Mouse (Mus musculus) G1E (cell line): Measurements from ENCODE around the gene Tmem208. TPM values are rescaled to one million over a fixed set of nuclear protein-coding genes. Genes with fewer than 3 reads are reported as not detected.

ENCODE experiments used
- ATAC-seq: 2 replicates; pipeline ENCODE4 v1.8.0; 2016; ENCODE audit warnings: mild to moderate bottlenecking; ENCODE audit not compliant: insufficient number of reproducible peaks, poor library complexity, low FRiP score, severe bottlenecking; ENCODE audit errors: extremely low read depth
- DNase-seq: peaks from one replicate; pipeline ENCODE4 v3.0.0; 2012; ENCODE audit warnings: low spot score
- H3K27me3 ChIP-seq: 2 replicates; pipeline ENCODE4 v1.6.1; 2012; ENCODE audit warnings: mild to moderate bottlenecking, low read length, inconsistent platforms; ENCODE audit not compliant: insufficient read depth
- H3K36me3 ChIP-seq: replicated peaks from 2 replicates; pipeline ENCODE3; 2012; ENCODE audit warnings: mild to moderate bottlenecking, inconsistent platforms
- H3K4me1 ChIP-seq: 2 replicates; pipeline ENCODE4 v1.6.1; 2012; ENCODE audit warnings: low read depth, low read length, inconsistent platforms, mixed read lengths; ENCODE audit not compliant: insufficient read depth
- H3K4me3 ChIP-seq: 2 replicates; pipeline ENCODE4 v1.5.1; 2012; ENCODE audit warnings: low read depth, mild to moderate bottlenecking, inconsistent platforms, low read length, moderate library complexity, mixed read lengths
- H3K9me3 ChIP-seq: replicated peaks from 2 replicates; pipeline ENCODE4 v1.6.1; 2012; ENCODE audit warnings: inconsistent platforms
- CTCF ChIP-seq: IDR thresholded peaks from 2 replicates; pipeline ENCODE4 v1.5.1; 2012; ENCODE audit warnings: low read depth, low read length, inconsistent platforms, mixed read lengths
- GATA1 ChIP-seq: IDR thresholded peaks from 2 replicates; pipeline ENCODE4 v1.6.1; 2012; ENCODE audit warnings: borderline replicate concordance, low read length, inconsistent platforms, mixed read lengths
- GATA2 ChIP-seq: IDR thresholded peaks from 2 replicates; pipeline ENCODE4 v1.6.1; 2012; ENCODE audit warnings: low read depth, low read length, inconsistent platforms, borderline replicate concordance
- POLR2AphosphoS5 ChIP-seq: IDR thresholded peaks from 2 replicates; pipeline ENCODE4 v1.6.1; 2012; ENCODE audit warnings: low read depth, low read length, inconsistent platforms; ENCODE audit not compliant: insufficient replicate concordance
- TAL1 ChIP-seq: conservative IDR thresholded peaks from 2 replicates; pipeline ENCODE4 v1.6.1; 2012; ENCODE audit warnings: low read depth, low read length, inconsistent platforms, mixed read lengths
- polyA plus RNA-seq: library from polyadenylated mRNA; stranded (reverse); fragments of >175 nt; gene quantifications from 2 replicates; pipeline ENCODE4 v1.2.3, GENCODE M21; 2012
- total RNA-seq, 2 experiments: library from RNA; stranded (forward) in 1 of 2; stranded (reverse) in 1 of 2; fragments of 200-1000 nt in 1 of 2; fragments of >200 nt in 1 of 2; fragmentation: Nextera tagmentation in 1 of 2; gene quantifications; 2 replicates each; pipeline ENCODE4 v1.2.3; 2014 to 2017

Tmem208 gene
- total and polyA plus RNA-seq, 3 experiments: 25.2 to 37.8 (median 35.5) TPM

DNA sequence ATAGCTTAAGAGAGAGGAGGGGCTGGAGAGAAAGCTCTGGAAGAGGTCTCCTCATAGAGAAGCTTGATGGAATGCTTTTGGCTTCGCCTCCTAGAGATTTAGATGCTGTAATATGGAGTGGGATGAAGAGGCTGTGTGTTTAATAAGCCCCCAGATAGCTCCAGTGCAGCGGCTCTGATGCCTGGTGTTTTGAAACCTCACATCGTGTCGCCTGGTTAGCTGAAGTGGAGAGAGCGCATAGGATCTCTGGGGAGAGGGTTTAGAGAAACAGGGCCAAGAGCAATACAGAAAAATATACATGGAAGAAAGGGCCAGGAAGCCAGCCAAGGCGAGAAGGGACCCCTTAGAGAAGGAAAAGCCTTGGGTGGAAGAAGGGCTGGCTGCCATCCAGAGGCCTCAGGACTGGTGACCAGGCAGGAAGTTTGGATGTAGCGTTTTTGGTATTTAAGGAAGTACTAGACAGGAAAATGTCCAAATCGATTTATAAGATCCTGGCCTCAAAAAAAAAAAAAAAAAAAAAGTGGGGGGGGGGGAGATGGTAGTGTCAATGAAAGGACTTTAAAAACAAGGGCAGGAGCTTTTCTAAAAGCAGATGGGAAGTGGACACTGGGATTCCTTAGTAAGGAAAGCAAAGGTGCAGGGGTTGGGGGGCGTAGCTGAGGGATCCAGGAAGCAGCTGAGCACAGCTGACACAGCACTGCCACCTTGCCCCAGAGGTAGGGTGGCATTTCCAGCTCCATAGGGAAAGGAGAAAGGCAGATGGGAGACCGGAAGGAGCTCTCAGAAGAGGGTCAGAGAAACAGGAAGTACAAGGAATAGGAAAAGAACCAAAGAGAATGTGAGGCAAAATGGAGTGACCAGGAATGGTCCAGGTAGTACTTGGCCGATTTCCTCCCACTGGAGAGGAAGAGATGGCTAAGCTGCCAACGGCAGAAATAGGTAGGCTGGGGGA lies 35.9 kb downstream of the Tmem208 start:
- Histone ChIP-seq H3K36me3 (no peaks in the 10 kb centered on the region), H3K9me3 (no peaks in the 10 kb centered on the region), H3K4me3 (no peak overlapping the region), H3K27me3 (peaks cover 46% of the 10 kb centered on the region), H3K4me1 (peaks cover 2% of the 10 kb centered on the region; the same call in 1 of the 2 replicates)
- TF ChIP-seq GATA2: no peak
- TF ChIP-seq POLR2AphosphoS5: no peak
- TF ChIP-seq GATA1: no peak
- no peak for TF ChIP-seq CTCF
- TF ChIP-seq TAL1: no peak
- no peak for ATAC-seq
- no peak for DNase-seq

DNA sequence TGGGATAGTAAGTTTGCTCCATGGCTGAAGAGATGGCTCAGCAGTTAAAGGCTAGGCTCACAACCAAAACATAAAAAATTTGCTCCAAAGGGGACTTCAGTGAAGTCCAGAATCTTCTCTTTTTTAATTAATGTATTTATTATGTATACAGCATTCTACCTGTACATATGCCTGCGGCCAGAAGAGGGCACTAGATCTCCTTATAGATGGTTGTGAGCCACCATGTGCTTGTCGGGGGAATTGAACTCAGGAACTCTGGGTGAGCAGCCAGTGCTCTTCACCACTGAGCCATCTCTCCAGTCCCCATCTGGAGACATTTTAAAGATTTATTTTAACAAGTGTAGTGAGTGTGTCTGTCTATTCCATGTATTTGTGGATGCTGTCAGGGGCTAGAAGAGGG lies 41.0 kb downstream of the Tmem208 start:
- ATAC-seq (no peak), DNase-seq (no peak)
- Histone ChIP-seq H3K4me1 (peaks cover 6% of the 10 kb centered on the region), H3K9me3 (no peaks in the 10 kb centered on the region), H3K4me3 (no peak overlapping the region), H3K36me3 (no peaks in the 10 kb centered on the region), H3K27me3 (peaks cover 51% of the 10 kb centered on the region)
- no peak for TF ChIP-seq CTCF
- TF ChIP-seq GATA2: no peak
- TF ChIP-seq GATA1: no peak
- no peak for TF ChIP-seq POLR2AphosphoS5

DNA sequence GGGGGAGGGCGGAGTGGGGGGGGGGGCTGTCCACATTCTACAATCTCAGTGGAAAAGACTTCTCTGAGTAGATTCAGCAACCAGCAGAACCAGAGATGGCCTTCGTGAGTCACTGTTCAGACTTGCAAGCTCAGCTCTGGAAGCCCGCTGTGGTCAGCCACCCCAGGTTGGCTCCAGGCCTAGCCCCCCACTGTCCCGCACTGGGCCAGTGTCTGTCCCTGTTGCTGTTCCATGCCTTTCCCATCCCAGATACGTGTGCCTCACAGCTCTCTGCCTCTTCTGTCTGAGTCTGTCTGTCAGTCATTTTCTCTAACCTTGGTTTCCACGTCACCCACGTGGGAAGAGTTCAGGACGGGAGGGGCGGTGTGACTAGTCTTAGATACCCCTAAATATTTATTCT lies 46.3 kb downstream of the Tmem208 start:
- H3K4me1 ChIP-seq: peaks cover 4% of the 10 kb centered on the region; the same call in 1 of the 2 replicates
- H3K4me3 ChIP-seq: no peak overlapping the region
- H3K36me3 ChIP-seq: no peaks in the 10 kb centered on the region
- peaks cover 5% of the 10 kb centered on the region; the same call in 1 of the 2 replicates for H3K9me3 ChIP-seq
- DNase-seq: no peak
- no peak for ATAC-seq
- TF ChIP-seq GATA1: no peak
- TF ChIP-seq CTCF: no peak
- no peak for TF ChIP-seq TAL1
- no peak for TF ChIP-seq GATA2
- no peak for TF ChIP-seq POLR2AphosphoS5
- peaks cover 47% of the 10 kb centered on the region for H3K27me3 ChIP-seq

DNA sequence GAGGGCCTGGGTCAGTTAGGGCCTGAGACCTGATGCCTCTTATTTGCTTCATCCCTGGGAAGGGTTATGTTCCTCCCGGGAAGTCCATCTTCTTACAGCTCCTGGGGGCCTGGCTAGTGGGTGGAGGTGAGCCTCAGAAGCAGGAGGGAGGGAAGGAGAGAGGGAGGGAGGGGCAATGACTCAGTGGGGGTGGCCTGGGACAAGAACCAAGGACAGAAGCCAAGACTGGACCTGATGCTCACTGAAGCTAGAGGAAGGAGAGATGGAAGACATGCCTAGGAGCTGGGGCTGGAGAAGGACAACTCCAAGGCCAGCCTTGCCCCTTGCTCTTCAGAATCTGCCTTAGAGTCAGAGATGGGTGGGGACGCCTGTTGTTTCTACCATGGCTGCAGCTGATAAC lies 46.9 kb downstream of the Tmem208 start, which contains the start of gene Plekhg4:
Gene Plekhg4 (plus strand): TSS at position 243 of the 400 bp plus-strand sequence.
- ATAC-seq (no peak), DNase-seq (no peak)
- TF ChIP-seq CTCF: no peak
- no peak for TF ChIP-seq TAL1
- no peak for TF ChIP-seq POLR2AphosphoS5
- no peak for TF ChIP-seq GATA1
- no peak for TF ChIP-seq GATA2
- peaks cover 5% of the 10 kb centered on the region; the same call in 1 of the 2 replicates for H3K9me3 ChIP-seq
- H3K27me3 ChIP-seq: peaks cover 46% of the 10 kb centered on the region
- H3K4me1 ChIP-seq: peaks cover 4% of the 10 kb centered on the region; the same call in 1 of the 2 replicates
- no peak within 1 kb of the TSS for H3K4me3 ChIP-seq
- H3K36me3 ChIP-seq: no peaks in the 10 kb centered on the region

DNA sequence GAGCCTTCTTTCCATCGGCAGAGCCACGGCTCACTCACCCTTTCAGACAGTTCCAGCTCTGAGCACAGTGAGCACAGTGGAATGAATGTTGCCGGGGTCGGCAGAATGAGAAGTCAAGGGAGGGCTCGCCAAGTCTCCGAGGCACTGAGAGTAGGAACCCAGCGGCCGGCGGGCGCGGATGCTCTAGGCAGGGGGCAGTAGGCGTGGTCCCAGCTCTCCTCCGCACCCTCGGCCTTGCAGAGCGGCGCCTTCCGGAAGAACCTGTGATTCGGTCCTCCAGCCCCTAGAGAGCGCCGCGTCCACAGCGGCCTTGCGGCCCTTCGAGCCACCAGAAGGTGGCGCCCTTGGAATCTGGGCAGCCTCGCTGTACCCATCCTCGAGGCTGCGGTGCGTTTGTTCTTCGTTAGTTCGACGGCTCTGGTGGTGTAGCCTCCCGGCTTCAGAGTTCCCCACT lies 48.4 kb downstream of the Tmem208 start:
- Histone ChIP-seq H3K4me3 (no peak overlapping the region), H3K4me1 (peaks cover 4% of the 10 kb centered on the region; the same call in 1 of the 2 replicates), H3K36me3 (no peaks in the 10 kb centered on the region), H3K27me3 (peaks cover 46% of the 10 kb centered on the region), H3K9me3 (peaks cover 5% of the 10 kb centered on the region; the same call in 1 of the 2 replicates)
- DNase-seq (no peak), ATAC-seq (no peak)
- no peak for TF ChIP-seq GATA2
- TF ChIP-seq POLR2AphosphoS5: no peak
- TF ChIP-seq CTCF: no peak
- TF ChIP-seq TAL1: no peak
- TF ChIP-seq GATA1: no peak

DNA sequence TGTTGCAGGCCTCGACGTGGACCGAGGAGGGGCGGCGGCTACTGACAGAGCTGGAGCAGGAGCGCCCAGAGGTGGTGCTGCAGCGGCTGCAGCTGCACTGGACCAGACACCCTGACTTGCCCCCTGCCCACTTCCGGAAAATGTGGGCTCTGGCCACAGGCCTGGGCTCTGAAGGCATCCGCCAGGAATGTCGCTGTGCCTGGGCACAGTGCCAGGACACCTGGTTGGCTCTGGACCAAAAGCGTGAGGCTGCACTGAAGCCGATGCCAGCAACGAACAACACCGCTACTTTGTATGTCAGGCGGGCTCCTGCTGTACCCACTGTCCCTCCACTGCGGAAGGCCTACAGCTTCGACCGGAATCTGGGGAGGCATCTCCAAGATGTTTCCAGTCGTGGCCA lies 52.5 kb downstream of the Tmem208 start:
- H3K4me1 ChIP-seq: no peaks in the 10 kb centered on the region
- H3K9me3 ChIP-seq: peaks cover 5% of the 10 kb centered on the region; the same call in 1 of the 2 replicates
- ATAC-seq (no peak), DNase-seq (no peak)
- TF ChIP-seq GATA1 (no peak), GATA2 (no peak), TAL1 (no peak), CTCF (no peak), POLR2AphosphoS5 (no peak)
- H3K4me3 ChIP-seq: no peak overlapping the region
- no peaks in the 10 kb centered on the region for H3K36me3 ChIP-seq
- H3K27me3 ChIP-seq: peaks cover 54% of the 10 kb centered on the region
